Mouse (Mus musculus) kidney, postnatal 25 days (tissue): ENCODE results near the gene Tbc1d2b.

ENCODE experiments used
- DNase-seq, 2 experiments: peaks; one replicate each; pipeline ENCODE4 v3.0.0; 2021; ENCODE audit warnings: mixed read lengths in 2 of 2

Gene Tbc1d2b

DNA sequence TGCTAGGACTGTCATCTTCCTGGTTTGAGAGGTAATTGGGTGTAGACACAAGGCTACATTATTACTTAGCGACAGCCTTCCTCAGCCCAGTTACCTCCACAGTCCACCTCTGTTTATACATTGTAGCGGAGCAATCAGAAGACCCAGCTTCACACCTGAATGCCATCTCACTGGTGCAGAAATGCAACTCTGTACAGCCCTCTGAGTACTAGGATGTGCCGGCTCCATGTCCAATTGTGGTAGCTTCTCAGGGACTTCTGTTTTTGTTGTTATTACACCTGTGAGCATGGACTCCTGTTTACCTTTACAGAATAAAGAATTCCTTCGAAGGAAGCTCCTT lies 7.3 kb downstream of the Tbc1d2b start:
- no peak for DNase-seq

DNA sequence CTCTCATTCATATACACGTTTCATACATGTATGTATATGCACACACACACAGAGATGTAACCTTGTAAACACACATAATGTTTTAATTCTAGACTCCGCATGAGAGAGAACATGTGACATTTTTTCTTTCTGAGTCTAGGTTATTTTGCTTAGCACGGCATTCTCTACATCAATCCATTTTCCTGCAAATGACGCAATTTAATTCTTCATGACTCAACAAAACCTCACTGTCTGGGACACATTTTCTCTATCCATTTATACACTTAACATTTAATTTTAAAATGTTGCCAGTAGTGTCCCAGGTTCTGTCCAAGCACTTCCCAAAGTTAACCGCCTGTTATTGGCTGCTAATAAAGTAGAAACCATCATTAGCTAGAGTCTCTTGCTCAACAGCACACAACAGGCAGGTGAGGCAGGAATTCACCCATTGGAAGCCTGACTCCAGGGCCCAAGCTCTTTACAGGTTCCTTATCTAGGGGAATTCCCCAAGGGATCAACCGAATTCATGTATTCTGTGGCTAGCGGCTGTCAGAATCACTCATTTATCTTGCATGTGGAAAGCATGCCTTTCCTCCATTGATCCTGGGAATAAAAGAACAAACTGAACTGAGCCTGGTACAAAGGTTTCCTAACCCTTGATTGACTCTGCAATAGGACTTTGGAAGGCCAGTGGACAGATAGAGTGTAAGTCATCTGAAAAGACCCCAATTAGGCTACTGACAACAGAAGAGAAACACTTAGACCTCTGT lies 7.8 kb downstream of the Tbc1d2b start:
- DNase-seq, result no peak

DNA sequence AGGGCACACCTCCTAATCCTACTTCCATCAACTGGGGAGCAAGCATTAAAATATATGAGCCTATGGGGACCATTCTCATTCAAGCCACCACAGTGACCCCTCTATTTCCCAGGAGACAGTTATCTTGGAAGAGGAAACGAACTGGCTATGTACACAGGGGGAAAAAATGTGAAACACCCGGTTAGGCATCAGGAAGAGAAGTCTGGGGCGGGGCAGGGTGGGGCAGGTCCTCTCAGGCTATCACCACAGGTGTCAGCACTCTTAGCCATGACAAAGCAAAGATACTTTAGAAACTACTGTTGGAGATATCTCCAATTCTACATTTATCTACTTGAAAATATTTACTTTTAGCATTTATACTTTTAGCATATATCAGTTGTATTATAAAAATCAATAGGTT lies 8.5 kb downstream of the Tbc1d2b start:
- DNase-seq, result no peak

DNA sequence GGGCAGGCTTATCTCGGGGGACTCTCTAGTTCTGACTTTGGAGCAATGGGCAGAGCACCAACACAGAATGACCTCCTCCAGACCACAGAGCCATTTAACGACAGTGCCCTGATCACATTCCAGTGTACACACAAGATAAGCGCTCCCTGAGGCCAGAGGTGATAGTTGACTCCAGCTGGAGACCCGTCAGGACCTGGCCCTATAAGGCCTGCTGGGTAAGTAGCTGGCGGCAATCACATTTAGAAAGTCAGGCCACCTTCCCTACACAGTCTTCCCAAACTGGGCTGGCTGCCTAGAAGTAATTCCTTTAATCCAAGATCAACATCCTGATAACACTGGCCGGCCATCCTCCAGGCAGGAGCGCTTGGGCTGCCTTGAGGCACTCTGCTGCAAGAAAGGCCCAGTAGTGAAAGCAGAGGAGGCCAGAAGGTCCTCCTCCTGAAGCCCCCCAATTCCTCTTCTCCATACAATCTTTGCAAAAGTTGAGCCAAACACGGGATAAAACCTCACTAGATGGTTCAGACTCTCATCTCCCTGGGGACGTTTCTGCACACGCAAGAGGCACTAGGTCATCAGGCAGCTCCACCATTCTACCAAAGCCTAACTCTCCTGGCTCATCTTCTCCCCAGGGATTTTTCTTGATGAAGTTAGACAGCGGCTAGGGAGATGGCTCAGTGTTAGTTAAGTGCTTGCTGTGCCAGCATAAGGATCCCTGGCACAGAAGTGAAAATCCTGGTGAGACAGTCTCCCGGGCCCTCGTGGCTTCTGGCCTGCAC lies 9.8 kb downstream of the Tbc1d2b start:
- DNase-seq, result peak; percentile 61 to 64

DNA sequence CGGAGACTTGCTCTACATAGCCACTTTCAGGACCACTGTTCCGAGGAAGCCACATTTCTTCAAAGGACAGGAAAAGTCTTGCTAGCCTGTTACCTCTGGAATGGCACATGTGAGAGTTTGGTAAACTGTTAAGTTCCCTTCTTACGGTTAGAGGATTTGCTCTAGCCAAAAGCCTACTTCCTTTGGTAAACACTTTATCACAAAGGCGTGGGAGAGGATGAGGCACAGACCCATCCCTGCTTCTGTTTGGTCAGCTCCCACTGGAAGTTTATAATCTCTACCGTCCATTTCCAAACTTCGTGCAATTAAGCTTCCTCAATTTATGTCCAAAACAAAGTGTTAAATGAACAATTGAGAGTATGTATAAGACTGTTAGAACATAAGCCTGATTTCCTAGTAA lies 10.5 kb downstream of the Tbc1d2b start:
- DNase-seq, result no peak

DNA sequence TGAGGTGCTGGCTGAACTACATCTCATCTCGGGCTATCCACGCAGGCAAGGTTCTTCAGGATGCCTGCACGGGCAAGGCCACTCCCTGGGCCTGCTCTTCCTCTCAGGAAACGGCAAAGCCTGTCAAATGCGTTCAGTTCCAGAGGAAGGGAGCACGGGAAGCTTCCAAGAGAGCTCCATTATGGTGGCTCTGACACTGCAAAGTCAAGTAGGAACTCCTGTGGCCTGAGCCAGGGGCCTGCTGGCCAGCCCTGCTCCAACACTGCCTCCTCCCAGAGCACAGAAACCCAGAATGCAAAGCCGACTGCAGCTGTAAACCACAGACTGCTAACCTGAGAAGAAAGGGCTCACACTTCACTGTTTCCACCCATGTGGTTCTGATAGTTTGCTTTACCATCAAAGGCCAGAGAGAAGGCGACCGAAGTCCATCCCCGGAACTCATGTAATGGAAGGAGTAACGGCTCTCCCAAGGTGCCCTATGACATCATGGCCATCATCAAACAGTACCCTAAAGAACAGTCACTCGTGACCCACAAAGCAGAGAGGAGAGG lies 11.1 kb downstream of the Tbc1d2b start:
- no peak for DNase-seq

DNA sequence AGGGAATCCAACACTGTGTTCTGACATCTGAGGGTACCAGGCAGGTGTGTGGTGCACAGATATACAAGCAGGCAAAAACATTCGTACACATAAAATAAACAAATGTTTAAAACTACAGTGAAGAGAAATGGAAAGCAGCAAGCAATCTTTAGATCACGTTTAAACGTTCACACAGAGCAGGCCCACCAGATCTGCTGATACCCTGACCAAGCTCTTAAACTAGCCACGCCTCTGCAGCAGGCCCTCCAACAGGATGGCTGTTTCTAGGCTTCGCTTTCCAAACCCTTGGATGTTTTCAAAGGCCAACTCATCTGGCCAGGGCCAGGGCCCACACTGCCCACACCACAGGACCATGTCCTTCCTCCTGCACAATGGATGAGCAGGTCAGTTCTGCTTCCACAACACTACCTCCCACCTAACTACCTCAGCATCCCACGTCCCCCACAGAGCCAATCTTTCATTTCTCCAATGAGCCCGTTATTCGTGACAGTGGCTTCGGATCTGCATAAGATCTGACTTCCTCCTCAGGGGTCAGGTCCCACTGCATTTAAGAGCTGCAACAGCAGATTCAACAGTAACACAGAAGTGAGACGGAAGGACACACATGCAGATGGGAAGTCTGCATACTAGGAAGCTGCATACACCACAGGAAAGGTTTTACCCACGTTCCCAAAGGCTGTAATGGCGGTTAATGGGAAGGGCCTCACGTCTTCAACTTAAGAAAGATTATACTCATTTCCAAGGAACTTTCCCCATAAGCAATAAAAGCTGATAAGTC lies 12.7 kb downstream of the Tbc1d2b start:
- no peak for DNase-seq

DNA sequence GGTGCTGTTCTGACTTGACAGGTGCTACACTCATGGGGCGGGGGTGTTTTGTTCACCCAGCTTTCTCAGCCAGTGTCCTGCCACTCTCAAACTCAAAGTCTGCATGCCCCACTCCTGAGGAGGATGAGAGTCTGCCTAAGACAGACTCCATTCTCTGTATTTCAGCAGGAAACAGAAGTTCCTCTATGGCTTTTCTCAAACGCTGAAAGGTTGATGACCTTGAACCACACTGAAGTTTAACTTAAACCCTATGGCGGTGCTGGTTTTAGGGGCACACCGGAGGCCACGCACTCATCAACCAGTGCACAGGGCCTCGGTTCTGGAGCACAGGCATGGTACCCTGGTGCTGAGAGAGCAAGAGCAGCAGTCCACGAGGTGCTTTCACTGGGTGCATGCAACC lies 13.4 kb downstream of the Tbc1d2b start:
- no peak for DNase-seq

DNA sequence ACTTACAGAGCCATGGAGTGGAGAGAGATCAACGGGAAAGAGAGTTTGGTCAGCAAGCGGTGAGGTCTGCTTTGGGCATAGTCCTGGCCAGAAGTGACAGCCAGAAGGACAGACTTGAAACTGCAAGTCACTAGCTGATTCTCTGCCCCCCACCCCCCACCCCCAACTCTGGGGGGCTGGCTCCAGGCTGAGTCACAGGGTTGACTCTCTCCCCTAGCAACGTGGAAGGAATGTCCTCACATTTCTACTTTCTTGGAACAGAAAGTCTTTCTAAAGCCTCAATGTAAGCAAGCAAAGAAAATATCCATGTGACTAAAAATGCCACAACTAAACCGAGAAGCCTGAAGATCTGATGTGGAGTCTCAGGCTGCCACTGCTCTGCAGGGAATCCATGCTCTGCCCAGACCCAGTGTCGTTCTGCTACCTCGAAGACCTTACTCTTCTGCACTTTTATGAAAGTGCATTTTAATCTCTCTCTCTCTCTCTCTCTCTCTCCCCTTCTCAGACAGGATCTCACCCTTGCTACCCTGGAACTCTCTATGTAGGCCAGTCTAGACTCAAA lies 14.7 kb downstream of the Tbc1d2b start:
- DNase-seq, result no peak

DNA sequence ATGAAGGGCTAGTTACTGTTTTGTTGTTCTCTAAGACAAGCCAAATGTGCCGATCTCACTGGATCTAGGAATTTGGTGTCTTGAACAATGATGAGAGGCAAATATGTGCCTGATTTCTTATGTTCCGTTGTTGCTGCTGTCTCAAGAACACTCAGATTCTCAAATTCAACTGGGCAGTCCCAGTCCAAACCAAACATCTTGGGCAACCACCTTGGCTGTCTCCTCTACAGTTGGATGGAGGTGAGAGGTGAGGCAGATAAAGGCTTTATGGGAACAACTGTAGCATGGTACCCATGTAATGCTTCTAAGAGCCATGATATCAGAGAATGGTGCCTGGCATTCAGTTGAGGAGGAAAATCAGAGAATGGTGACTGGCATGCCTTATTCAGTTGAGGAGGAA lies 17.4 kb downstream of the Tbc1d2b start:
- no peak for DNase-seq

DNA sequence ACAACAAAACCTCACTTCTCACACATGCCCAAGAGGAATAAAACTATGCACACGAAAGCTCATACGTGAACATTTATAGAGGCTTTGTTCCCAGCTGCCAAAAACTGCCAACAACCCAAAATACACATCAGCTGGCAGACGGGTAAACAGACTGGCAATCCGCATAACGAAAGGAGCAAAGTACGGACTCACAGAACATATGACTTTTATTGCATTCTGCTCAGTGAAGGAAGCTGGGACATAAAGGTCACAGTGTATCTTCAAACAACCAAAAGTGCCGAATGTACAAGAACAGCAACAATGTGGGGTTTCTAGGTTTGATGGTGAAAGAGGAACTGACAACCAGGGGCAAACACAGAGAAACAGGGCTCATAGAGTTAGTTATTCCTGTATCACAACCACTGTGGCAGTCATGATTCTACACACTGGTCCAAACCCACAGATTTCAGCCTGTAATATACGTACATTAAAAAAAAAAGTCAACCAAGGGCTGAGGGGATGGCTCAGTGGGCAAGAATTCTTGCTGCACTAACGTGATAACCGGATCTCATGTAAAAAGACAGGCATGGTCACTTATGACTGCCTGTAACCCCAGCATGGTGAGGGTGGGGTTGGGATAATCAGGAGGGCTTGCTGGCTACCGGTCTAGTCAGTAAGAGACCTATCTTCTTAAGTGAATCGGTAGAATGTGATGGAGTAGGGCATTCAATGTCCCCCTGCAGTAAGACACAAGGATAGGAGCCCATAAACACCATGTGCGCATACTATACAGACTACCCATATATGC lies 19.4 kb downstream of the Tbc1d2b start:
- no peak for DNase-seq

DNA sequence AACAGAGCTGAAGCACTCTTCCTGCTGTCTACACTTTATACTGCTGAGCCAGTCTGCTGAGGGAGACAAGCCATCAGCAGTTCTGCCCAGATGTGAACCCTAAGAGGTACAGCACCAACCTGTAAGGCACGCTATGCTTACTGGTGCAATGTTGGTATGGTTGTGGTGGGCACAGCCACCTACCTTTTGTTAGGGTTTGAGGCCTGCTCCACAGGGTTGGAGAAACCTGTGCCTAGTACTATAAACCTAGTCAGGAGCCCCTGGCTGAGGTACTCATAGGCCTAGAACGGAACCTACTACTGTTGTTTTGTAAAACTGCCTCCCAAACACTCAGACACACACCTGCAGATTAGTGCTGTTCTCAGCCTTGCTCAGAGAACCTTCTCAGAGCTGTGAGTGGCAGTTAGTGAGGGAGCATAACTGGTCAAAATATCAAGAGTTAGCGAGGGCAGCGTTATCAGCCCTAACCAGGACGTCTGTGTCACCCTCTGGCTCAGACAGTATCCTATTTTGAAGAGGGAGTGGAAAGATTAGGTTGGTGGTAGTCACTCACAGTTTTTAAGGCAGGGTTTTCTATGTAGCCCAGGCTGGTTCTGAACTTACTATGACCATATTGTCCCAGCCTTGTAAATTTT lies 20.3 kb downstream of the Tbc1d2b start:
- DNase-seq, result no peak

DNA sequence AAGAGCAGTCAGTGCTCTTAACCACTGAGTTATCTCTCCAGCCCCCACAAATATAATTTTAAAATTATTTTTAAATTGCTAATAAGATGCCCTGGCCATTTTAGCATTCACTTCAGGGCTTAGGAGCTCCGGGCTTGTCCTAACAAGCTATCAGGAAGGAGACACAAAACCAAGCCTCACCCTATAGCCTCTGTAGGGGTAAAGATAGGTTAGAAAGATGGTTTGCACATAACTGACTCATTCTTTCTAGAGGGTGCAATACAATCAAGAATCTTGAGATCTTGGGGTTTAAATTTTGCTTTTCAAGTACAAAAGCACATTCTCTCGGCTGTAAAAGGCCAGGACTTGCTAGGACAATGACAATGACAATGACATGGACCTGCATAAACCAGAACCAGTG lies 21.6 kb downstream of the Tbc1d2b start:
- DNase-seq, result no peak

DNA sequence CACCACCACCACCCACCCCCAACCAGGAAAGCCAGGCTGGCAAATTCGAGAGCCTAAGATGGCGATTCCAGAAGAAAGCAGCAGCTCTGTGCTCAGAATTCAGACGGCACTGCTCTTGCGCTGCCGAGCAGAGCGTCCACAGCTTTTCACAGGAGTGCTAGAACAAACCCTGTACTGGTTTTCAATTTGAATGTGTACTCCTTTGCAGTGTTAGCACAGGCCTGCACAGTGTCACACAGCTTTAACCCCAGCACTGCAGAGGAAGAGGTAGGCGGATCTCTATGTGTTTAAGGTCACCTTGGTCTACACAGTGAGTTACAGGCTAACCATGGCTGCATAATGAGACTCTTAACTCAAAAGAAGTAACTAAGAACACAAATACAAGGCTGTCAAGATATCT lies 22.3 kb downstream of the Tbc1d2b start:
- no peak for DNase-seq

DNA sequence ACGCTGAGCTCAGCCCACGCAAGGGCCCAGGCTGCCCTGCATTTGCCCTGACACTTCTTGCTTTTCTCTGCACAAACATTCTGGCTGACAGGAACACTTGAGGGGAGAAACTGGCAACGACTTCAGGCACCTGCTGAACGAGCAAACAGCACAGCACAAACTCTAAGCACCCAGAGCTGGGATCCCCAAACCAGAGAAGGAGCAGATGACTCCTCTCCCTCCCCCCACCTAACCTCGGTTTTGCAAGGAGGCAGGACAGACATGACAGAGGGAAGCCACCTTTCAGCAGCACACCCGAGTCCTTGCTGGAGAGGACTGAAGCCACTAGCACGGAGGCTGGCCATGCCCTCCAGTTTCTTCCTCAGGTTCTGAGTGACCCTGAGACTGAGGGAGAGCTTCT lies 23.3 kb downstream of the Tbc1d2b start:
- DNase-seq, result no peak

DNA sequence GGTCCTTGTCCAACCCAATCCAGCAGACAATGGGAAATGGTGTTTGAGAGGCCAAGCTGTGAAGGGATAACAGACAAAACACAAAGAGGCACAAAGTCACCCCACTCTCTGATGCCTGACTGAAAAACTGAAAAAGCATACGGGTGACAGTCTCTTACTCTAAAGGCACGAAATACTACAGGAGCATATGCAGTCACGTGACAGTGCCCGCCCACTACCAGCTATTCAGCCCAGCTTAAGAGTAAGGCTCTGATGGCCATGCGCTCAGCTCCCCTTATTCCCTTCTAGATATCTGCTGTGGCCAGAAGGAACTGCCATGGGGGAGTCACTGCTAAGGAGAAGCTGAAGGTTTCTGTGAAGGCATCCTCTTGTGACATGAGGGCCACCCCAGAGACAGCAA lies 24.8 kb downstream of the Tbc1d2b start:
- DNase-seq, result no peak

DNA sequence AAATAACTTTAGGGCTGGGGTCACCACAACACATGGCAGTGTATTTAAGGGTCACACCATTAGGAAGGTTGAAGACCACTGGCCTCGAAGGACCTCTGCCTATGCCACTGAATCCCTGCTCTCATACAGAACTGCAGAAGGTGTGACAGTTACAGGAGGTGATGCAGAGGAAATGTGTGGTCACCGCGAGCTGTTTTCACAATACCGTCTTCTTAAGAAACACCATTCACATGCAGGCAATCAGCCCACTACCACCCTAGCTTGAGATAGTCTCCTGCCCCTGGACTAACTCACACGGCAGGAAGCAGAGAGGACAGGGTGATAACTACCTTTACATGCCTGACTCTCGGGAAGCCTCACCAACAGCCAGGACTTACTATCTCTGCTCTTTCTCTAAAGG lies 25.4 kb downstream of the Tbc1d2b start:
- no peak for DNase-seq

DNA sequence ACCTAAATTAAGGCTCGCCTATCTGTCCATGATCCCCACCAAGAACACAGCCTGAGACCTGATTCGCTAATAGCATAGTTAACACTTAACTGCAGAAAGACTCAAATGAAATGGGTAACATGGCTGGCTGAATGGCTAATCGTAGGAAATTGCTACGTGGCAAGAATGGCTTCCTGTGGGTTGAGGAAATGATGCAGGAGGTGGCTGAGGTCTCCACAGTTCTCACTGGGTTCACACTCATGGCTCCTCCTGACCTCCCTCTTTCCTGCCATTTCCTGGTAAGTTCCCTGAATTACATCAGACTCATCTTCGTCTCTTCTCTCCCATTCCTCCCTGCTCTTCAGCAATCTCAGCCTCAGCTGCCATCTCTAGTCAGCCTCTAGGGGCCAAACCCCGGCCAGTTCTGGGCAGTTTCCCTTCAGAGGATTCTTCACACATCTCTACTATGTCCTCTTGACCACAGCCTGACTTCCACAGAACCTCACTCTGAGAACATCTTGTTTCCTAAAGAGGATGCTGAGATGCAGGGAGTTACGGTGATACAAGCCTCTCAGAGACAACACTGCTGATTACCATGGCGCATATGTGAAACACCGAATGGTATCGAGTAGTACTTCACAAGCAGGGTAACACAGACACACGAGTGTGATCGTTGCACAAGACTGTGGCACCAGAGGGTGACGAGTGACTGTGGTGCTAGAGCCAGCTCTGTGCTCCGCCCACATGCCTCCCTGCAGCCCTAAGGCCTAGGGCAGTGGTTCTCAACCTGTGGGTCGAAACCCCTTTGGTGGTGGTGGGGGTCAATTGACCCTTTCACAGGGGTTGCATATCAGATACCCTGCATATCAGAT lies 26.1 kb downstream of the Tbc1d2b start:
- no peak for DNase-seq

DNA sequence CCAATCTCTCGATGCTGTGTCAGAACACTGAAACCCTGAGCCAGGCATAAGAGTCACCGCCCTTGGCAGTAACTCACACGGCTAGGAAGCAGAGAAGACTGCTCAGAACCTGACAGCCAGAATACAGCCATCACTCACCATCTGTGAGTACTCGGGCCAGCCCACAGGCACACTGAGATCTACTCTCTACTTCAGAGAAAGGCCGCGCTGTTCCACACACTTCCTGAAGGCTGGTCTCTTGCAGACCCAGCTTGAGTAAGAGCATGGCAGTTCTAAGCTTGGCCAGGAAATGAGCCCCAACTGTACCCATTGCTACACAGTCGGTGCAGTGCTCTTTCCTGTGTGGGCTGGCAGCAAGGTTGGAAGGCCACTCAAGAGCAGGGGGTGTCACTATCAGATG lies 27.7 kb downstream of the Tbc1d2b start:
- DNase-seq, result no peak

DNA sequence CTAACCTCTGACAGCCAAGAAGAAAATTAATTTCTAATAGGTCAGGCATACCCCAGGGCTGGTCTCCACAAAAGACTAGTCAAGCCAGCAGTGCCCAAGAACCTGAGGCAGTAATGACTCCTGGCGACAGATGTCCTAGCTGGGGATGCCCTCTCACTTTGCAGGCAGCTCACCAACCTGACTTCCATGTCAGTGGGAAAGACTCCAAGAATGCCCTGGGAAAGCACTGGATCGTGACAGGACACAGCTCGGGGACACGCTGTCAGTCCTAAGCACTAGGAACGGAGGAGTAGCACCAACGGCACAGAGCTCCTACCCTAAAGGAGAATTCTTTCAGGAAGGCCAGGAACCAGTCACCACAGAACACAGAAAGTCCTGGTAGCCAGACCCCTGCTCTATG lies 28.3 kb downstream of the Tbc1d2b start:
- DNase-seq, result no peak

DNA sequence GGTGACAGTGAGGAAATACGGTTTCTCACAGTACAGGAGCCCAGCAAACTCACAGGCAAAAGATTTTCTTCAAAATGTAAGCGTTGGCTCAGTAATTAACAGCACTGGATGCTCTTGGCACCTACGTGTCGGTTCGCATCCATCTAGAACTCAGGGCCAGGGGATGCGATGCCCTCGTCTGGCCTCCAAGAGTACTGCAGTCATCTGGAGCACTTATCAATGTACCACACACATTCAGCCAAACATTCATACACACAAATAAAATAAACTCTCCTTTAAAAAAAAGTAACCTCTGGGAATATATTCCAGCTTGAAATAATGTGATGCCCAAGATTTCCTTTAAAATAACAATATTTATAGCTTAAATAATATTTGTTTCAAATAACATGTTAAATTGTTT lies 29.0 kb downstream of the Tbc1d2b start:
- no peak for DNase-seq
